Mouse (Mus musculus): ENCODE measurements at regions not wholly inside any gene's neighbourhood (a gene's known extent, or its start where the extent isn't known, plus 50 kb on each side); places are given as distances from the start of the nearest gene placed in this dataset.
A peak's percentile ranks its signal among the peaks of the same experiment; 100 is the strongest.
"Not testable (repeated sequence)": the region's sequence is repeated elsewhere in the genome, so short reads cannot be mapped to it uniquely, and the experiment has no call there.

- not testable (repeated sequence) for ATAC-seq (ENCODE audit: low FRiP score, low read depth); H3K36me3 ChIP-seq; H3K4me3 ChIP-seq; H3K4me1 ChIP-seq; H3K27ac ChIP-seq; H3K27me3 ChIP-seq; H3K4me2 ChIP-seq (replicated peaks); H3K9me3 ChIP-seq; H3K9ac ChIP-seq
- 65% methylated on average over 4 of the region's 4 CpGs for WGBS
These were observed 73.9 kb upstream of the Gm15319 start for GRCm38 (mm10) chr8:20436956-20437355.

- not testable (repeated sequence) for H3K9ac ChIP-seq; H3K27me3 ChIP-seq; H3K36me3 ChIP-seq; H3K27ac ChIP-seq; H3K4me1 ChIP-seq; H3K9me3 ChIP-seq; ATAC-seq (ENCODE audit: low FRiP score, low read depth); H3K4me2 ChIP-seq (replicated peaks); H3K4me3 ChIP-seq
These were observed 70.2 kb upstream of the Gm15319 start for GRCm38 (mm10) chr8:20433236-20433635.

- not testable (repeated sequence) for H3K4me1 ChIP-seq; H3K27me3 ChIP-seq; H3K27ac ChIP-seq; H3K4me2 ChIP-seq (replicated peaks); H3K36me3 ChIP-seq; H3K9ac ChIP-seq; H3K9me3 ChIP-seq; ATAC-seq (ENCODE audit: low FRiP score, low read depth); H3K4me3 ChIP-seq
- 78% methylated on average over 4 of the region's 4 CpGs for WGBS
These were observed 66.5 kb upstream of the Gm15319 start for GRCm38 (mm10) chr8:20429469-20429868.

- not testable (repeated sequence) for ATAC-seq (ENCODE audit: low FRiP score, low read depth); H3K9ac ChIP-seq
- peak overlapping the region; percentile 37; the same call in 1 of the 2 replicates for H3K4me2 ChIP-seq (replicated peaks)
These were observed 61.9 kb upstream of the Gm15319 start for GRCm38 (mm10) chr8:20424903-20425222.

GRCm38 (mm10) chr8:20424104-20424902 lies 61.3 kb upstream of the Gm15319 start:
- not testable (repeated sequence) for H3K36me3 ChIP-seq, H3K9me3 ChIP-seq, H3K27me3 ChIP-seq, H3K4me1 ChIP-seq
- Histone ChIP-seq H3K4me3 (peak overlapping the region; percentile 49), H3K27ac (peak overlapping the region; percentile 39; the same call in 1 of the 2 replicates), H3K4me2 (replicated peaks) (peak overlapping the region; percentile 37; the same call in 1 of the 2 replicates), H3K9ac (peak overlapping the region; percentile 77)
- 6% methylated on average over 70 of the region's 72 CpGs for WGBS
- ATAC-seq (ENCODE audit: low FRiP score, low read depth) = peak; percentile 97

More at GRCm38 (mm10) chr8:20424903-20425222, 61.9 kb upstream of the Gm15319 start:
- H3K9me3 ChIP-seq, H3K36me3 ChIP-seq, H3K27ac ChIP-seq, H3K27me3 ChIP-seq, H3K4me1 ChIP-seq: not testable (repeated sequence)
- H3K4me3 ChIP-seq = peak overlapping the region; percentile 49
- 27% methylated on average over 3 of the region's 3 CpGs for WGBS

GRCm38 (mm10) chr8:20420807-20421206 lies 57.8 kb upstream of the Gm15319 start:
- not testable (repeated sequence) for H3K27ac ChIP-seq; H3K4me2 ChIP-seq (replicated peaks); ATAC-seq (ENCODE audit: low FRiP score, low read depth); H3K4me3 ChIP-seq; H3K27me3 ChIP-seq; H3K9ac ChIP-seq; H3K4me1 ChIP-seq; H3K9me3 ChIP-seq; H3K36me3 ChIP-seq
